Mouse (Mus musculus) kidney, embryonic 16.5 days (tissue): ENCODE measurements around the gene Ccdc167. TPM values are rescaled to one million over a fixed set of nuclear protein-coding genes. Genes with fewer than 3 reads are reported as not detected.

ENCODE experiments used
- ATAC-seq: fragments of 200-750 bp; cut with Nextera tagmentation; 2 replicates; pipeline ENCODE4 v1.8.0; 2017; ENCODE audit warnings: moderate TSS enrichment; ENCODE audit not compliant: low FRiP score, low TSS enrichment
- H3K27ac ChIP-seq: fragments of 300-500 bp; sonication (generic); 2 replicates; pipeline ENCODE4 v1.5.1; 2014; ENCODE audit warnings: low read length
- H3K27me3 ChIP-seq: fragments of 300-500 bp; sonication (generic); 2 replicates; pipeline ENCODE4 v1.6.1; 2014; ENCODE audit warnings: low read length, control low read depth, mixed read lengths; ENCODE audit not compliant: insufficient read depth
- H3K36me3 ChIP-seq: fragments of 300-500 bp; sonication (generic); 2 replicates; pipeline ENCODE4 v1.6.1; 2014; ENCODE audit warnings: low read length, control low read depth, mixed read lengths; ENCODE audit not compliant: insufficient read depth
- H3K4me1 ChIP-seq: fragments of 300-500 bp; sonication (generic); 2 replicates; pipeline ENCODE4 v1.6.1; 2014; ENCODE audit warnings: low read length, control low read depth, mixed read lengths; ENCODE audit not compliant: insufficient read depth
- H3K4me2 ChIP-seq: fragments of 300-500 bp; sonication (generic); replicated peaks from 2 replicates; pipeline ENCODE4 v1.6.1; 2014; ENCODE audit warnings: low read depth, low read length
- H3K4me3 ChIP-seq: fragments of 300-500 bp; sonication (generic); 2 replicates; pipeline ENCODE4 v1.5.1; 2014; ENCODE audit warnings: mild to moderate bottlenecking, low read length
- H3K9ac ChIP-seq: fragments of 300-500 bp; sonication (generic); replicated peaks from 2 replicates; pipeline ENCODE4 v1.6.1; 2014; ENCODE audit warnings: low read length
- H3K9me3 ChIP-seq: fragments of 300-500 bp; sonication (generic); 2 replicates; pipeline ENCODE4 v1.6.1; 2016; ENCODE audit warnings: low read length, control low read depth
- WGBS: fragments of 180-500 bp; shearing (Covaris S2); extraction: QIAGEN DNeasy Blood & Tissue Kit; methylation state at CpG from one replicate; pipeline ENCODE4 v1.1.7; 2014; 5-methylcytosine and 5-hydroxymethylcytosine counted together
- polyA plus RNA-seq: library from polyadenylated mRNA; unstranded; fragments of >200 nt; fragmentation: Nextera tagmentation; extraction: Ambion mirVana; gene quantifications from 2 replicates; pipeline ENCODE4 v1.2.1, GENCODE M21; 2015

Ccdc167 gene
- polyA plus RNA-seq, 1 experiment from 2014 or later, result 12.5 TPM

- Histone ChIP-seq H3K4me1 (0 out of 2 replicates have a peak, but pooled peaks cover 5% of the 10 kb centered on the region), H3K4me3 (no peak overlapping the region), H3K36me3 (peaks cover 49% of the 10 kb centered on the region), H3K4me2 (no peak overlapping the region), H3K27ac (no peak overlapping the region), H3K27me3 (no peaks in the 10 kb centered on the region), H3K9ac (no peak overlapping the region), H3K9me3 (no peaks in the 10 kb centered on the region)
- no peak for ATAC-seq
- 89% methylated on average over 6 of the region's 6 CpGs for WGBS
Observed at GRCm38 (mm10) chr17:29679038-29679767, 37.6 kb downstream of the Ccdc167 start.

GRCm38 (mm10) chr17:29678526-29678925, 38.3 kb downstream of the Ccdc167 start:
- H3K9ac ChIP-seq, result no peak overlapping the region
- H3K4me2 ChIP-seq, result no peak overlapping the region
- H3K4me1 ChIP-seq, result 0 out of 2 replicates have a peak, but pooled peaks cover 5% of the 10 kb centered on the region
- no peak overlapping the region for H3K4me3 ChIP-seq
- no peak overlapping the region for H3K27ac ChIP-seq
- peaks cover 55% of the 10 kb centered on the region for H3K36me3 ChIP-seq
- no peak for ATAC-seq
- H3K27me3 ChIP-seq, result no peaks in the 10 kb centered on the region
- WGBS, result 84% methylated on average over 8 of the region's 8 CpGs
- H3K9me3 ChIP-seq, result no peaks in the 10 kb centered on the region

- no peaks in the 10 kb centered on the region for H3K27me3 ChIP-seq
- H3K9me3 ChIP-seq, result no peaks in the 10 kb centered on the region
- no peaks in the 10 kb centered on the region for H3K4me1 ChIP-seq
- 88% methylated on average over 4 of the region's 4 CpGs for WGBS
- H3K4me3 ChIP-seq, result no peak overlapping the region
- H3K9ac ChIP-seq, result no peak overlapping the region
- no peak overlapping the region for H3K4me2 ChIP-seq
- peaks cover 37% of the 10 kb centered on the region for H3K36me3 ChIP-seq
- H3K27ac ChIP-seq, result no peak overlapping the region
- ATAC-seq, result no peak
Observed at GRCm38 (mm10) chr17:29673325-29673724, 43.5 kb downstream of the Ccdc167 start.

- Histone ChIP-seq H3K9ac (no peak overlapping the region), H3K9me3 (no peaks in the 10 kb centered on the region), H3K27me3 (no peaks in the 10 kb centered on the region), H3K4me1 (no peaks in the 10 kb centered on the region), H3K4me2 (no peak overlapping the region), H3K4me3 (no peak overlapping the region), H3K27ac (no peak overlapping the region), H3K36me3 (peaks cover 34% of the 10 kb centered on the region)
- WGBS, result 77% methylated on average over 2 of the region's 2 CpGs
- no peak for ATAC-seq
Observed at GRCm38 (mm10) chr17:29671021-29671420, 45.8 kb downstream of the Ccdc167 start.

GRCm38 (mm10) chr17:29669936-29670335, 46.9 kb downstream of the Ccdc167 start:
- Histone ChIP-seq H3K4me3 (no peak overlapping the region), H3K9ac (no peak overlapping the region), H3K4me1 (no peaks in the 10 kb centered on the region), H3K4me2 (no peak overlapping the region), H3K27me3 (no peaks in the 10 kb centered on the region), H3K9me3 (no peaks in the 10 kb centered on the region), H3K27ac (no peak overlapping the region), H3K36me3 (peaks cover 30% of the 10 kb centered on the region)
- no peak for ATAC-seq

GRCm38 (mm10) chr17:29669030-29669429, 47.8 kb downstream of the Ccdc167 start:
- Histone ChIP-seq H3K9ac (no peak overlapping the region), H3K27me3 (no peaks in the 10 kb centered on the region), H3K4me3 (no peak overlapping the region), H3K27ac (no peak overlapping the region), H3K4me2 (no peak overlapping the region), H3K4me1 (no peaks in the 10 kb centered on the region), H3K9me3 (no peaks in the 10 kb centered on the region), H3K36me3 (peaks cover 28% of the 10 kb centered on the region)
- no peak for ATAC-seq
- 95% methylated on average over 4 of the region's 4 CpGs for WGBS

GRCm38 (mm10) chr17:29668051-29668986, 48.5 kb downstream of the Ccdc167 start:
- Histone ChIP-seq H3K4me1 (no peaks in the 10 kb centered on the region), H3K27me3 (no peaks in the 10 kb centered on the region), H3K27ac (no peak overlapping the region), H3K9ac (no peak overlapping the region), H3K9me3 (no peaks in the 10 kb centered on the region), H3K36me3 (peaks cover 24% of the 10 kb centered on the region), H3K4me3 (no peak overlapping the region), H3K4me2 (no peak overlapping the region)
- 86% methylated on average over 10 of the region's 10 CpGs for WGBS
- no peak; the same call in 1 of the 2 replicates for ATAC-seq

GRCm38 (mm10) chr17:29662145-29662544, 54.7 kb downstream of the Ccdc167 start:
- no peaks in the 10 kb centered on the region for H3K9me3 ChIP-seq
- no peak overlapping the region for H3K27ac ChIP-seq
- ATAC-seq, result no peak
- H3K4me2 ChIP-seq, result no peak overlapping the region
- no peaks in the 10 kb centered on the region for H3K27me3 ChIP-seq
- H3K9ac ChIP-seq, result no peak overlapping the region
- H3K36me3 ChIP-seq, result peaks cover 12% of the 10 kb centered on the region; the same call in 1 of the 2 replicates
- peaks cover 10% of the 10 kb centered on the region; the same call in 1 of the 2 replicates for H3K4me1 ChIP-seq
- H3K4me3 ChIP-seq, result no peak overlapping the region
- 89% methylated on average over 6 of the region's 6 CpGs for WGBS

GRCm38 (mm10) chr17:29660762-29661391, 56.0 kb downstream of the Ccdc167 start:
- Histone ChIP-seq H3K9me3 (no peaks in the 10 kb centered on the region), H3K4me1 (peaks cover 10% of the 10 kb centered on the region; the same call in 1 of the 2 replicates), H3K36me3 (peaks cover 4% of the 10 kb centered on the region; the same call in 1 of the 2 replicates), H3K9ac (peak overlapping the region; percentile 86), H3K4me2 (peak overlapping the region; percentile 70), H3K4me3 (peak overlapping the region; percentile 79), H3K27me3 (no peaks in the 10 kb centered on the region), H3K27ac (peak overlapping the region; percentile 90)
- 0% methylated on average over 39 of the region's 41 CpGs for WGBS
- ATAC-seq, result no peak
